Mouse (Mus musculus) CD4-positive, CD25-positive, alpha-beta regulatory T cell, adult 4 months (primary cell): ENCODE data around the gene Olfr789. TPM values are rescaled to one million over a fixed set of nuclear protein-coding genes. Genes with fewer than 3 reads are reported as not detected.

Source experiments
- ATAC-seq: one replicate; pipeline ENCODE4 v1.8.0; 2017
- polyA plus RNA-seq, 2 experiments: library from polyadenylated mRNA; unstranded; fragments of 100-300 nt; shearing (Covaris generic); gene quantifications; one replicate each; pipeline ENCODE4 v1.2.1; 2017

Gene Olfr789
- not detected for polyA plus RNA-seq

GRCm38 (mm10) chr10:129484452-129484851 lies at the start of gene Olfr789:
Gene Olfr789 (plus strand): TSS chr10:129484752.
- no peak for ATAC-seq

GRCm38 (mm10) chr10:129461562-129461961 lies 23.0 kb upstream of the Olfr789 start, which contains the start of gene Olfr787:
Gene Olfr787 (plus strand): TSS chr10:129461862.
- ATAC-seq, result no peak

GRCm38 (mm10) chr10:129470698-129471097 lies 13.9 kb upstream of the Olfr789 start, which contains the start of gene Olfr788:
Gene Olfr788 (plus strand): TSS chr10:129470998.
- no peak for ATAC-seq

- no peak for ATAC-seq
These were observed 11.3 kb upstream of the Olfr789 start for GRCm38 (mm10) chr10:129473256-129473655.

GRCm38 (mm10) chr10:129473723-129474122 lies 10.8 kb upstream of the Olfr789 start:
- ATAC-seq, result no peak

- no peak for ATAC-seq
These were observed 5.5 kb downstream of the Olfr789 start for GRCm38 (mm10) chr10:129490101-129490500.

- ATAC-seq, result no peak
These were observed 13.6 kb downstream of the Olfr789 start, which contains the start of gene Olfr790 for GRCm38 (mm10) chr10:129498192-129498591. Gene Olfr790 (plus strand): TSS chr10:129498492.

- no peak for ATAC-seq
These were observed 36.9 kb downstream of the Olfr789 start, which contains the start of gene Olfr791 for GRCm38 (mm10) chr10:129521492-129521891. Gene Olfr791 (plus strand): TSS chr10:129521792.

- no peak for ATAC-seq
These were observed 54.3 kb downstream of the Olfr789 start, which contains the start of gene Olfr792 for GRCm38 (mm10) chr10:129538862-129539261. Gene Olfr792 (plus strand): TSS chr10:129539162.

Other genes starting within 250 kb of the Olfr789 start
- not detected for gene Olfr774, start 248.5 kb upstream of the Olfr789 start, polyA plus RNA-seq
- not detected for gene Olfr775, start 236.3 kb upstream of the Olfr789 start, polyA plus RNA-seq
- not detected for gene Olfr776, start 225.6 kb upstream of the Olfr789 start, polyA plus RNA-seq
- not detected for gene Olfr777, start 213.3 kb upstream of the Olfr789 start, polyA plus RNA-seq
- not detected for gene Olfr780, start 166.6 kb upstream of the Olfr789 start, polyA plus RNA-seq
- gene Olfr781, start 155.9 kb upstream of the Olfr789 start, polyA plus RNA-seq, result not detected
- not detected for gene Olfr782, start 135.9 kb upstream of the Olfr789 start, polyA plus RNA-seq
- under 1 TPM in 1 of 2 experiments, not detected in 1; 0.09 TPM for gene Olfr784, start 100.7 kb upstream of the Olfr789 start, polyA plus RNA-seq
- gene Olfr785, start 79.3 kb upstream of the Olfr789 start, polyA plus RNA-seq, result under 1 TPM in 1 of 2 experiments, not detected in 1; 0.19 TPM
- gene Olfr786, start 57.4 kb upstream of the Olfr789 start, polyA plus RNA-seq, result not detected
- gene Olfr787, start 22.9 kb upstream of the Olfr789 start, polyA plus RNA-seq, result under 1 TPM in 1 of 2 experiments, not detected in 1; 0.24 TPM
- not detected for gene Olfr788, start 13.8 kb upstream of the Olfr789 start, polyA plus RNA-seq
- gene Olfr790, start 13.7 kb downstream of the Olfr789 start, polyA plus RNA-seq, result not detected
- not detected for gene Olfr791, start 37.0 kb downstream of the Olfr789 start, polyA plus RNA-seq
- gene Olfr792, start 54.4 kb downstream of the Olfr789 start, polyA plus RNA-seq, result not detected
- not detected for gene Olfr794, start 82.9 kb downstream of the Olfr789 start, polyA plus RNA-seq
- not detected for gene Olfr796, start 127.8 kb downstream of the Olfr789 start, polyA plus RNA-seq
- not detected for gene Olfr798, start 143.2 kb downstream of the Olfr789 start, polyA plus RNA-seq
- gene Olfr799, start 152.7 kb downstream of the Olfr789 start, polyA plus RNA-seq, result not detected
- gene Olfr800, start 172.9 kb downstream of the Olfr789 start, polyA plus RNA-seq, result not detected
- not detected for gene Olfr801, start 189.1 kb downstream of the Olfr789 start, polyA plus RNA-seq
- gene Olfr802, start 203.4 kb downstream of the Olfr789 start, polyA plus RNA-seq, result not detected
- not detected for gene Olfr803, start 209.5 kb downstream of the Olfr789 start, polyA plus RNA-seq
- gene Olfr804, start 218.5 kb downstream of the Olfr789 start, polyA plus RNA-seq, result not detected
- gene Olfr805, start 244.6 kb downstream of the Olfr789 start, polyA plus RNA-seq, result not detected